Mouse (Mus musculus): ENCODE data around the gene Ccdc153. TPM values are rescaled to one million over a fixed set of nuclear protein-coding genes. Genes with fewer than 3 reads are reported as not detected.

The Ccdc153 gene
- total RNA-seq (2021), result not detected

GRCm38 (mm10) chr9:44240399-44240798 is at the start of gene Ccdc153:
Gene Ccdc153, plus strand, starts transcription at chr9:44240676.
- intact Hi-C loops (cut with DNase I), result no loop called here
- no peak for DNase-seq

- intact Hi-C loops (cut with DNase I), result no loop called here
These were observed 49.3 kb upstream of the Ccdc153 start for GRCm38 (mm10) chr9:44191166-44191565.

GRCm38 (mm10) chr9:44192312-44192711 is 48.2 kb upstream of the Ccdc153 start:
- intact Hi-C loops (cut with DNase I), result no loop called here
- no peak for DNase-seq

More at GRCm38 (mm10) chr9:44191166-44191565, 49.3 kb upstream of the Ccdc153 start:
- DNase-seq, result no peak

GRCm38 (mm10) chr9:44192794-44193193 is 47.7 kb upstream of the Ccdc153 start:
- DNase-seq, result no peak
- intact Hi-C loops (cut with DNase I), result no loop called here

- no peak for DNase-seq
- intact Hi-C loops (cut with DNase I), result no loop called here
These were observed 46.5 kb upstream of the Ccdc153 start for GRCm38 (mm10) chr9:44194000-44194399.

GRCm38 (mm10) chr9:44196354-44196753 is 44.1 kb upstream of the Ccdc153 start:
- intact Hi-C loops (cut with DNase I), result no loop called here
- no peak for DNase-seq

- intact Hi-C loops (cut with DNase I), result no loop called here
- DNase-seq, result no peak
These were observed 41.3 kb upstream of the Ccdc153 start for GRCm38 (mm10) chr9:44199166-44199565.

- DNase-seq, result no peak
- intact Hi-C loops (cut with DNase I), result no loop called here
These were observed 40.9 kb upstream of the Ccdc153 start for GRCm38 (mm10) chr9:44199580-44199979.

- DNase-seq, result no peak
- intact Hi-C loops (cut with DNase I), result no loop called here
These were observed 40.0 kb upstream of the Ccdc153 start for GRCm38 (mm10) chr9:44200458-44200857.

GRCm38 (mm10) chr9:44207840-44208239 is 32.6 kb upstream of the Ccdc153 start:
- intact Hi-C loops (cut with DNase I), result no loop called here
- no peak for DNase-seq

- no peak for DNase-seq
- intact Hi-C loops (cut with DNase I), result no loop called here
These were observed 31.1 kb upstream of the Ccdc153 start for GRCm38 (mm10) chr9:44209416-44209815.

- DNase-seq, result no peak
- intact Hi-C loops (cut with DNase I), result no loop called here
These were observed 28.1 kb upstream of the Ccdc153 start for GRCm38 (mm10) chr9:44212406-44212805.

- DNase-seq, result no peak
- intact Hi-C loops (cut with DNase I), result no loop called here
These were observed 26.9 kb upstream of the Ccdc153 start for GRCm38 (mm10) chr9:44213538-44213937.

- intact Hi-C loops (cut with DNase I), result no loop called here
- no peak for DNase-seq
These were observed 14.5 kb upstream of the Ccdc153 start for GRCm38 (mm10) chr9:44225993-44226392.

GRCm38 (mm10) chr9:44231609-44232008 is 8.9 kb upstream of the Ccdc153 start:
- intact Hi-C loops (cut with DNase I), result loop anchor here (10.0 kb wide), 1 partner anchor 247 kb away; no protein-coding TSS in a partner anchor
- DNase-seq, result no peak

- DNase-seq, result peak in 1 of 2 experiments; percentile 37
- intact Hi-C loops (cut with DNase I), result loop anchor here (1.0 to 10.0 kb wide), 2 partner anchors 107 to 248 kb away; no protein-coding TSS in a partner anchor
These were observed 7.3 kb upstream of the Ccdc153 start for GRCm38 (mm10) chr9:44233021-44233801.

GRCm38 (mm10) chr9:44233802-44234478 is 6.5 kb upstream of the Ccdc153 start, which contains the start of gene Cbl:
Gene Cbl, minus strand, starts transcription at chr9:44234049.
- intact Hi-C loops (cut with DNase I), result loop anchor here (1.0 to 10.0 kb wide), 3 partner anchors 53 to 249 kb away; no protein-coding TSS in a partner anchor
- peak; percentile 98 to 99 for DNase-seq

- peak; percentile 49 to 67 for DNase-seq
These were observed 5.7 kb upstream of the Ccdc153 start for GRCm38 (mm10) chr9:44234479-44235427.

GRCm38 (mm10) chr9:44236601-44237000 is 3.9 kb upstream of the Ccdc153 start:
- intact Hi-C loops (cut with DNase I), result loop anchor here (10.0 kb wide), 1 partner anchor 252 kb away; no protein-coding TSS in a partner anchor
- no peak for DNase-seq

More at GRCm38 (mm10) chr9:44234479-44235427, 5.7 kb upstream of the Ccdc153 start:
- intact Hi-C loops (cut with DNase I), result loop anchor here (2.0 to 10.0 kb wide), 2 partner anchors 54 to 250 kb away; no protein-coding TSS in a partner anchor

- DNase-seq, result no peak
- intact Hi-C loops (cut with DNase I), result loop anchor here (10.0 kb wide), 1 partner anchor 252 kb away; no protein-coding TSS in a partner anchor
These were observed 3.3 kb upstream of the Ccdc153 start for GRCm38 (mm10) chr9:44237128-44237527.

All from heart, postnatal 36 days (tissue).